Mouse (Mus musculus): ENCODE results near the gene Hdac1. TPM values are rescaled to one million over a fixed set of nuclear protein-coding genes. Genes with fewer than 3 reads are reported as not detected.

Hdac1 gene
- polyA plus RNA-seq, 1 experiment from 2014 or later, result 100 TPM

DNA sequence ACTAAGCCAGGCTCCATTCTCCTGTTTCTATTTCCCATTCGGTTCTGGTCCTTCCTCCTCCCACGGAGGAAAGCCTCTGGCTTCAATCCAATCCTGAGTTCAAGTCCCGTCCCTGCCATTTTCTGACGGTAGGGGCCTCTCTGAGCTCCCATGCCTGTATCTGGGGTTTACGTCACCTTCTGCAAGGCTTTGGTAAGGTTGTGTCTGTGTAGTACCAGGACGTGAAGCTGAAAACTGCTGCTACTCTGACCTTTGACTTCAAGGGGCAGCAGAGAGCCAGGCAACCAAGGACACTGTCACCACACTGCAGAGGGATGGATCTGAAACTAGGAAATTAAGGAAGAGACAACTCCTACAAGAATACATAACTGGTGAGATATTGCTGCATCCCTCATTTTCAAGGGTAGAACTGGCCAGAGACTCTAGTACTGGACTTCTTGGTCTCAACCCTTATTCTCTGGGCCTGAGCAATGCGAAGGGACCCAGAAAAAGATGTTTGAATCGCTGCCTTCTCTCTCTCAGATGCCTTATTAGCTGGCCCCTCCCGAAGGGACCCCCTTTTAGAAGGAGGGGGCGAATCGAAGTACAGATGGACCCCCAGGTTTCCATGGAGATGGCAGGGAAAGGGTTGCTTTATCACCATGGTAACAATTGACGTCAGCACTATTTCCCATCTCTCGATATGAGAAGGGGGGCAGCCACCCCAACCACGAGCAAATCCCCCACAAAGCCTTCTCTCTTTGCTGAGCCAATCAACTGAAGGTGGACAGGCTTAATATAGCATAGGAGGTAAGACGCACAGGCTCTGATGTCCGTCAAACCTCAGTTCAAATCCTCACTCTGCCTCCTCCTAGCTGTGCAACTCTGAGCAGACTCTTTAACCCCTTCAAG lies 46.6 kb downstream of the Hdac1 start:
- H3K4me2 ChIP-seq, result no peak overlapping the region; the same call in 1 of the 2 replicates
- H3K27me3 ChIP-seq, result peaks cover 81% of the 10 kb centered on the region
- 20% methylated on average over 16 of the region's 16 CpGs for WGBS (ENCODE audit: insufficient replicate concordance)
- no peak for ATAC-seq (ENCODE audit: insufficient read depth)
- H3K27ac ChIP-seq (replicated peaks), result no peak overlapping the region; the same call in 1 of the 2 replicates
- no peaks in the 10 kb centered on the region for H3K36me3 ChIP-seq (replicated peaks)
- no peak overlapping the region for H3K4me3 ChIP-seq (replicated peaks)
- H3K9me3 ChIP-seq (replicated peaks), result no peaks in the 10 kb centered on the region
- no peak overlapping the region for H3K9ac ChIP-seq
- peaks cover 39% of the 10 kb centered on the region for H3K4me1 ChIP-seq (replicated peaks)

DNA sequence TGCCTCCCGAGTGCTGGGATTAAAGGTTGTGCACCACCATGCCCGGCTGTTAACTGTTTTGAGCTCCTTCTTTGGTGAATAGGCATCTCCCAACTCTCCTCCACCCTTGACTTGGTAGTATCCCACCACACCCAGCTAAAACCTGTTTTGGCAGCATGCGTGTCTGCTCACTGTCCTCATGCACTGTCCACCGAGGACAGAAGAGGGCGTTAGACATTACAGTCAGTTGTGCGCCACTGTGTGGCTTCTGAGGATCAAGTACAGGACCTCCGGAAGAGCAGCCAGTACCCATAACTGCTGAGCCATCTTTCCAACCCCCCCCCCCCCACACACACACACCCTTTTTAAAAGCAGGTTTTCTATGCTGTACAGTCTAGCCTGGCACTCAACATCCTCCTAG lies 47.8 kb downstream of the Hdac1 start:
- Histone ChIP-seq H3K4me1 (replicated peaks) (peaks cover 27% of the 10 kb centered on the region), H3K27ac (replicated peaks) (no peak overlapping the region), H3K4me3 (replicated peaks) (no peak overlapping the region), H3K4me2 (no peak overlapping the region), H3K9me3 (replicated peaks) (no peaks in the 10 kb centered on the region), H3K36me3 (replicated peaks) (peaks cover 5% of the 10 kb centered on the region), H3K27me3 (peaks cover 83% of the 10 kb centered on the region), H3K9ac (no peak overlapping the region)
- 59% methylated on average over 7 of the region's 7 CpGs for WGBS (ENCODE audit: insufficient replicate concordance)
- ATAC-seq (ENCODE audit: insufficient read depth), result no peak

DNA sequence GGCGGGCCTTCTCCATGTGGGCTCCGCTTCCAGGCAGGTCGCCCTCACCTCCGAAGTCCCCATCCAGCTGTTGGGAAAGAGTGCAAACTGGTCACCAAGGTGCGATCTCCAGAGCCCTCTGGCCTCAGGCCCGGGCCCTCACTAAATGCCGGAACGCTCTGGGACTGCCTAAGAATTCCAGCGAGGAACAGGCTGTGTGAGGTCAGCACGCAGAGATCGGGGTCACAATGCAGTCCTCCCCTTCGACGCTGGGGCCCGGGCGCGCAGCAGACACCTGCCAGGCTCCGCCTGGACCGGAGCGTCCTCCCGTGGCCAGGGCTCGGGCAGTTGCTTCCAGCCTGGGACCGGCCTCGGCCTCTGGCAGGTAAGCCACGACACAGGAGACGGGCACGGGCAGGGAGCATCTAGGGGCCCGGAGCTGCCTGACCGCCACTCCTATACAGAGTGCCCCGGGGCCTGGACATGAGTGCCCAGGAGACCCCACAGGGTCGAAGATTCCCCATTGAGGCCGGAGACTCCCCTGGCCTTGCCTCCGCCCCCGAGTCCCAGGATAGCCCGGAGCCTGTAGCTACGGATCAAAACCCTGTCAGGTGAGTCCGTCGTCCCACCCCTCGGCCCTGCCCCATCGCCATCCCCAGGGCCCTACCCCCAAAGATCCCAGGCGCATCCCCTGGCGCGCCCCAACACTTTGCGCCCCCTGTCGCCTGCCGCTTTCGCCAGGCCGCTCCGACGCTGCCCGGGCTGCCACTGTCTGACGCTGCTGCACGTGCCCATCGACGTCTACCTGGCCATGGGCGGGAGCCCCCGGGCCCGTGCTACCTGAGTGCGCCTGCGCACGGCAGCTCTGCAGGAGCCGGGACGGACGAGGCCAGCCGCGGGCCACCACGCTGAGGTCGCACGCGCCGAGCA lies 51.3 kb downstream of the Hdac1 start, which contains the start of the genes Tssk3 and Fam229a:
Gene Tssk3, minus strand, starts transcription at position 51 of the 909 bp plus-strand sequence.
Gene Fam229a, plus strand, starts transcription at position 219 of the 909 bp plus-strand sequence.
- ATAC-seq (ENCODE audit: insufficient read depth), result peak; percentile 51
- H3K9me3 ChIP-seq (replicated peaks), result no peaks in the 10 kb centered on the region
- peak within 1 kb of the TSS; percentile 58 for H3K4me2 ChIP-seq
- H3K27me3 ChIP-seq, result peaks cover 61% of the 10 kb centered on the region
- H3K4me3 ChIP-seq (replicated peaks), result peak within 1 kb of the TSS; percentile 33
- H3K4me1 ChIP-seq (replicated peaks), result peaks cover 19% of the 10 kb centered on the region
- peaks cover 39% of the 10 kb centered on the region for H3K36me3 ChIP-seq (replicated peaks)
- H3K27ac ChIP-seq (replicated peaks), result no peak within 1 kb of the TSS
- 13% methylated on average over 70 of the region's 70 CpGs for WGBS (ENCODE audit: insufficient replicate concordance)
- no peak within 1 kb of the TSS for H3K9ac ChIP-seq

DNA sequence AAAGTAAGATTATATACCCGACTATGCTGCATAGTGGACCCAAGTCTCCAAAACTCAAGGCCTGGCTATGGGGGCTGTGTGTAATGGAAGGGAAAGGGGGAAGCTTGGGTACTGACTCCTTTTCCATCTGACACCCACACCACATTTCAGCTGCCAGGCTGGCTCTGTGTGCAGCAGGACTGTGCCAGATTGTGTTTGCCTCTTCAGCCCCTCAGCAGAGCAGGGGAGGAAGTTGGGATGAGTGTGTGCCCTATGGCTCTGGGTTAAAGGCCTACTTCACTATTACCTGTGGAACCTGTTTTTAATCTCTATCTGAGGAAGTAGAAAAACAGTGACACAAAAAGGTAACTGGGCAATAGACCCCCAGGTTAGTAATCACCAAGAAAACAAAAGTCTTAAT lies 61.4 kb downstream of the Hdac1 start:
- H3K4me3 ChIP-seq (replicated peaks), result no peak overlapping the region
- no peak overlapping the region for H3K4me2 ChIP-seq
- peaks cover 4% of the 10 kb centered on the region; the same call in 1 of the 2 replicates for H3K4me1 ChIP-seq (replicated peaks)
- ATAC-seq (ENCODE audit: insufficient read depth), result no peak
- H3K27me3 ChIP-seq, result no peaks in the 10 kb centered on the region
- no peak overlapping the region for H3K27ac ChIP-seq (replicated peaks)
- H3K9me3 ChIP-seq (replicated peaks), result no peaks in the 10 kb centered on the region
- WGBS (ENCODE audit: insufficient replicate concordance), result 83% methylated on average over 1 of the region's 1 CpGs
- H3K36me3 ChIP-seq (replicated peaks), result peaks cover 100% of the 10 kb centered on the region
- no peak overlapping the region for H3K9ac ChIP-seq

DNA sequence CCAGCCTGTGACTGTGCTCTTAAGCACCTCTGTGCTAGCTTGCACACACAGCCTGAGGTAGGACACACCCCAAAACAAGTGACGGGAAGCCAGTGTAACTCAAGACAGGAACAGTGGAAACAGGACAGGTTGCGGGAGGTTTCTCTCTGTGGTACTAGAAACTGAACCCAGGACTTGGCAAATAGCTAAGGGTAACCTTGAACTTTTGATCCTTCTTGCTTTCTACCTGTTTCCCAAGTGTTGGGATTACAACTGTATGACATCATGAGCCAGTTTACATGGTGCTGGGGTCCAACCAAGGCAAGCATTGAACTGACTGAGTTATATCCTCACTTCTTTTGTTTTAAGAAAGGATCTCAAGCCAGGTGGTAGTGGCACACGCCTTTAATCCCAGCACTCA lies 62.6 kb downstream of the Hdac1 start:
- WGBS (ENCODE audit: insufficient replicate concordance), result 85% methylated on average over 3 of the region's 3 CpGs
- peaks cover 99% of the 10 kb centered on the region for H3K36me3 ChIP-seq (replicated peaks)
- H3K4me2 ChIP-seq, result no peak overlapping the region
- peaks cover 11% of the 10 kb centered on the region; the same call in 1 of the 2 replicates for H3K4me1 ChIP-seq (replicated peaks)
- no peak overlapping the region for H3K9ac ChIP-seq
- ATAC-seq (ENCODE audit: insufficient read depth), result no peak
- H3K9me3 ChIP-seq (replicated peaks), result no peaks in the 10 kb centered on the region
- no peak overlapping the region for H3K27ac ChIP-seq (replicated peaks)
- no peaks in the 10 kb centered on the region for H3K27me3 ChIP-seq
- no peak overlapping the region for H3K4me3 ChIP-seq (replicated peaks)

DNA sequence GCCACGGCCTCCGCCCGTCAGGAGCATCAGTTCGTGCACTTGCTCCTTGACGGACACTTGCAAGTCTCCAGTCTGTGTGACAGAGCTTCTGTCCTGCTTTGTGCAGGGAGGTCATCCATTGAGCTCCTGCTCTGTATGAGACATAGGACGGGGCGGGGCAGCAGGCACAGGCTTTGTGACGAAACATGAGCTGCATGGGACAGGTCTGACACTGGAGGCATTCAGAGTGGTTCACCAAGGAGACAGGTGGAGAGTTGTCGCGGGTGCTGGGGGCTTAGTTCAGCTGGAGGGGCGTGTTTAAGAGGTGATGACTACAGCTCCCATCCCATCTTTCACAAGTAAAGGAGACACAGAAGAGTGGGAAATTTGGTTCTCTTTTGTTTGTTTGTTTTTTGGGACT lies 66.5 kb downstream of the Hdac1 start:
- Histone ChIP-seq H3K36me3 (replicated peaks) (peaks cover 99% of the 10 kb centered on the region), H3K9ac (no peak overlapping the region), H3K4me3 (replicated peaks) (no peak overlapping the region), H3K27ac (replicated peaks) (no peak overlapping the region), H3K9me3 (replicated peaks) (no peaks in the 10 kb centered on the region), H3K27me3 (no peaks in the 10 kb centered on the region), H3K4me2 (no peak overlapping the region), H3K4me1 (replicated peaks) (peaks cover 9% of the 10 kb centered on the region; the same call in 1 of the 2 replicates)
- no peak for ATAC-seq (ENCODE audit: insufficient read depth)
- WGBS (ENCODE audit: insufficient replicate concordance), result 82% methylated on average over 11 of the region's 11 CpGs

Small RNA genes lying within 50 kb of the gene (microRNA-seq; reads per million reads assigned to microRNA genes)
- gene Mir8119, result not detected

Other genes with a start within 250 kb of the Hdac1 start
- gene Rbbp4, start 207.3 kb downstream of the Hdac1 start, polyA plus RNA-seq (2015; fragmentation: Nextera tagmentation; extraction: Ambion mirVana), result 222 and 261 TPM in 2 replicates
- gene Zbtb8os, start 207.0 kb downstream of the Hdac1 start, polyA plus RNA-seq (2015; fragmentation: Nextera tagmentation; extraction: Ambion mirVana), result 23.5 and 23.8 TPM in 2 replicates
- 2.3 TPM in 2 replicates for gene Zbtb8a, start 164.6 kb downstream of the Hdac1 start, polyA plus RNA-seq (2015; fragmentation: Nextera tagmentation; extraction: Ambion mirVana)
- 0.79 and 1.2 TPM in 2 replicates for gene Zbtb8b, start 101.9 kb downstream of the Hdac1 start, polyA plus RNA-seq (2015; fragmentation: Nextera tagmentation; extraction: Ambion mirVana)
- 71.8 and 82.6 TPM in 2 replicates for gene Bsdc1, start 81.1 kb downstream of the Hdac1 start, polyA plus RNA-seq (2015; fragmentation: Nextera tagmentation; extraction: Ambion mirVana)
- gene Tssk3, start 51.7 kb downstream of the Hdac1 start, polyA plus RNA-seq (2015; fragmentation: Nextera tagmentation; extraction: Ambion mirVana), result 0.09 and 0.12 TPM in 2 replicates
- 0.28 and 0.82 TPM in 2 replicates for gene Fam229a, start 51.5 kb downstream of the Hdac1 start, polyA plus RNA-seq (2015; fragmentation: Nextera tagmentation; extraction: Ambion mirVana)
- gene Marcksl1, start 29.1 kb downstream of the Hdac1 start, polyA plus RNA-seq (2015; fragmentation: Nextera tagmentation; extraction: Ambion mirVana), result 51.3 and 52.7 TPM in 2 replicates
- 2.4 and 3.3 TPM in 2 replicates for gene Lck, start 30.9 kb upstream of the Hdac1 start, polyA plus RNA-seq (2015; fragmentation: Nextera tagmentation; extraction: Ambion mirVana)
- gene Fam167b, start 35.8 kb upstream of the Hdac1 start, polyA plus RNA-seq (2015; fragmentation: Nextera tagmentation; extraction: Ambion mirVana), result 6.7 and 7.2 TPM in 2 replicates
- gene Eif3i, start 57.9 kb upstream of the Hdac1 start, polyA plus RNA-seq (2015; fragmentation: Nextera tagmentation; extraction: Ambion mirVana), result 156 and 159 TPM in 2 replicates
- gene Tmem234, start 58.0 kb upstream of the Hdac1 start, polyA plus RNA-seq (2015; fragmentation: Nextera tagmentation; extraction: Ambion mirVana), result 113 and 115 TPM in 2 replicates
- 0.70 and 0.86 TPM in 2 replicates for gene Dcdc2b, start 71.5 kb upstream of the Hdac1 start, polyA plus RNA-seq (2015; fragmentation: Nextera tagmentation; extraction: Ambion mirVana)
- 7.3 and 9.5 TPM in 2 replicates for gene Iqcc, start 76.4 kb upstream of the Hdac1 start, polyA plus RNA-seq (2015; fragmentation: Nextera tagmentation; extraction: Ambion mirVana)
- 10.3 and 12.2 TPM in 2 replicates for gene Ccdc28b, start 81.2 kb upstream of the Hdac1 start, polyA plus RNA-seq (2015; fragmentation: Nextera tagmentation; extraction: Ambion mirVana)
- 23.0 and 26.7 TPM in 2 replicates for gene Txlna, start 98.4 kb upstream of the Hdac1 start, polyA plus RNA-seq (2015; fragmentation: Nextera tagmentation; extraction: Ambion mirVana)
- 6.0 and 6.8 TPM in 2 replicates for gene Kpna6, start 130.1 kb upstream of the Hdac1 start, polyA plus RNA-seq (2015; fragmentation: Nextera tagmentation; extraction: Ambion mirVana)
- 2.5 and 3.5 TPM in 2 replicates for gene Tmem39b, start 154.1 kb upstream of the Hdac1 start, polyA plus RNA-seq (2015; fragmentation: Nextera tagmentation; extraction: Ambion mirVana)
- 25.7 and 26.1 TPM in 2 replicates for gene Khdrbs1, start 199.6 kb upstream of the Hdac1 start, polyA plus RNA-seq (2015; fragmentation: Nextera tagmentation; extraction: Ambion mirVana)